Mouse (Mus musculus): ENCODE results near the gene Casc3. TPM values are rescaled to one million over a fixed set of nuclear protein-coding genes. Genes with fewer than 3 reads are reported as not detected.

The Casc3 gene
- polyA plus RNA-seq, 1 experiment from 2014 or later = 42.8 TPM

GRCm38 (mm10) chr11:98776843-98777590 lies 27.7 kb upstream of the Casc3 start:
- H3K36me3 ChIP-seq (ENCODE audit: insufficient read depth) = no peaks in the 10 kb centered on the region
- ATAC-seq (ENCODE audit: insufficient read depth) (no peak), DNase-seq (peak; percentile 79)
- peak overlapping the region; percentile 1 for H3K9ac ChIP-seq
- H3K4me3 ChIP-seq (ENCODE audit: low read depth, low read length) = no peak overlapping the region
- WGBS = 10% methylated on average over 9 of the region's 9 CpGs
- peaks cover 52% of the 10 kb centered on the region for H3K4me1 ChIP-seq (ENCODE audit: insufficient read depth)
- H3K27ac ChIP-seq (ENCODE audit: low read depth) = peak overlapping the region; percentile 92
- TF ChIP-seq CTCF (IDR thresholded peaks at IDR 0.05; ENCODE audit: low read depth) = no peak
- peak overlapping the region; percentile 78 for H3K4me2 ChIP-seq
- no peaks in the 10 kb centered on the region for H3K27me3 ChIP-seq (ENCODE audit: insufficient read depth, low read length)
- no peaks in the 10 kb centered on the region for H3K9me3 ChIP-seq (ENCODE audit: low read depth, low read length)

DNA sequence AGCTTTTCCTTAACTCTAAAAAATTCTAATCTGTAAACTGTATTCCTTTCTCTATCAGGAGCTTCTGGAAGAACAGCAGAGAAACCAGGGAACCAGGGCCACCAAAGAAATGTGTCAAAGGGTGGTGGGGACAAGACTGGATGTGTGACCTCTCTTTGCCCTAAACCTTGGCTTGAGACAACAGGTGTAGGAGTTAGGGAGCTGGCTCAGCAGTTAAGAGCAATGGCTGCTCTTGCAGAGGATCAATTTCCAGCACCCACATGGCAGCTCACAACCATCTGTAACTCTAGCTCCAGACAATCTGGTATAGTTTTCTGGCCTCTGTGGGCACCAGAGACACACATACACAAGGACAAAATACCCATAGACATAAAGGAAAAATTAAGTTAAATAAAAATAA lies 26.8 kb upstream of the Casc3 start:
- Histone ChIP-seq H3K27ac (ENCODE audit: low read depth) (peak overlapping the region; percentile 92), H3K27me3 (ENCODE audit: insufficient read depth, low read length) (no peaks in the 10 kb centered on the region), H3K4me3 (ENCODE audit: low read depth, low read length) (no peak overlapping the region), H3K4me2 (no peak overlapping the region), H3K9ac (no peak overlapping the region), H3K36me3 (ENCODE audit: insufficient read depth) (no peaks in the 10 kb centered on the region), H3K4me1 (ENCODE audit: insufficient read depth) (peaks cover 52% of the 10 kb centered on the region), H3K9me3 (ENCODE audit: low read depth, low read length) (no peaks in the 10 kb centered on the region)
- no peak for TF ChIP-seq CTCF (IDR thresholded peaks at IDR 0.05; ENCODE audit: low read depth)
- DNase-seq (no peak), ATAC-seq (ENCODE audit: insufficient read depth) (no peak)

DNA sequence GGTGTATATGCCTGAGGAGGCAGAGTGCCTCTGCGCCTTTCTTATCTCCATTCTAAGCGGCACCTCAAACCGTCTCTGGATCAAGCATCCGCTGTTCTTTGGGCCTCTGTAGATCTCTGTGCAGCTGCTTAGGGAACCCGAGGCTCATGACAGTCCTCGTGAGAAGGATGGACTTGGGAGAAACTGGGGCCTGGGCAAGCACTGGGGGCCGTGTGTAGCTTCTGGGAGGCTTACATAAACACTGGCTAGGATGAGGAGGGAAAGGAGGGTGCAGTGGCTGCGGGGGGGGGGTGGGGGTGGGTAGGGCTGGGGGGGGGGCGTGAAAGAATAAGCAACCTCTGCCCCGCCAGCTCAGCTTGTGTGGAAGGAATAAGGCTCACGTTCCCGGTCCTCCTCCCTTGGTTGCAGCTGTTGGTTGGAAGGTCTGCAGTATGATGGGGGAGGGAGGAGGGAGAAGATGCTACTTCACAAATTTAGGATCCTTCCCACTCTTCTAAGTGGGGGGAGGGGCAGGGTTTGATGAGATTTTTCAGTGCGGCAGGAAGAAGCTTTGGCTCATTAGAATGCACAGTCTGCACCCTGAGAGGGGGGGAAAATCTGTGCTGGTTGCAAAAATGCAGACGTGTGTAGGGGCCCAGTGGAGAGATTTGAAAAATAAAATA lies 22.7 kb upstream of the Casc3 start:
- TF ChIP-seq CTCF (IDR thresholded peaks at IDR 0.05; ENCODE audit: low read depth) = no peak
- H3K4me1 ChIP-seq (ENCODE audit: insufficient read depth) = peaks cover 46% of the 10 kb centered on the region
- peak overlapping the region; percentile 98 for H3K27ac ChIP-seq (ENCODE audit: low read depth)
- no peaks in the 10 kb centered on the region for H3K36me3 ChIP-seq (ENCODE audit: insufficient read depth)
- no peak overlapping the region for H3K4me3 ChIP-seq (ENCODE audit: low read depth, low read length)
- peak overlapping the region; percentile 59 for H3K4me2 ChIP-seq
- 11% methylated on average over 14 of the region's 14 CpGs for WGBS
- H3K9ac ChIP-seq = peak overlapping the region; percentile 44; the same call in 1 of the 2 replicates
- peak; percentile 30; the same call in 1 of the 2 replicates for ATAC-seq (ENCODE audit: insufficient read depth)
- no peaks in the 10 kb centered on the region for H3K9me3 ChIP-seq (ENCODE audit: low read depth, low read length)
- H3K27me3 ChIP-seq (ENCODE audit: insufficient read depth, low read length) = no peaks in the 10 kb centered on the region
- peak; percentile 83 for DNase-seq

DNA sequence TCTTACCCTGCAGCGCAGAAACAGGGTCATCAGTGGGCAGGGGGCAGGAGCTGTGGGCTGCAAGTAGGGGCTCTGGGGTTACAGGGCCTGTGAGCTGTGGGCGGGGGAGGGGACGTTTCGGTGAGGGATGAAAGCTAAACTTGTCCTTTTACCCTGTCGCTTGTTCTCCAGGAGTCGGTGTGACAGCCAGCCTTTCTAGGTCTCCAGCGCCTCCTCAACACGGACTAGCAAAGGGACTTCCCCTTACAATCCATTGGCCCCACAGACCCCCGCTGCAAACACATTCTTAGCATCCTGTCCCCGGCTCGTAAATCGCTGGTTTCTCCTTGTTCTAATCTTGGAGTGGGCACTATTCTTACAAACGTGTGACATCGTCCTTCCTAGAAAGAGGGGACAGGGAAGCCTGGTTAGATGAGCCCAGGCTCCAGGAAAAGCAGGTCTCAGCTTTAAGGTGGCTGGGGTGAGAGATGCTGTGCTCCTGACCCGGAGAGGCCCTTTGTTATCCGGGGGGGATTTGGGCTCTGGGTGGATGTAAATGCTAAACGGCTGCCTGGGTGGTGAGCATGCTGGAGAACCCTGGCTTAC lies 22.0 kb upstream of the Casc3 start:
- Histone ChIP-seq H3K9ac (peak overlapping the region; percentile 44), H3K4me2 (peak overlapping the region; percentile 59), H3K4me1 (ENCODE audit: insufficient read depth) (peaks cover 45% of the 10 kb centered on the region), H3K27ac (ENCODE audit: low read depth) (peak overlapping the region; percentile 98), H3K27me3 (ENCODE audit: insufficient read depth, low read length) (no peaks in the 10 kb centered on the region), H3K36me3 (ENCODE audit: insufficient read depth) (no peaks in the 10 kb centered on the region), H3K9me3 (ENCODE audit: low read depth, low read length) (no peaks in the 10 kb centered on the region), H3K4me3 (ENCODE audit: low read depth, low read length) (peak overlapping the region; percentile 28; the same call in 1 of the 2 replicates)
- no peak for TF ChIP-seq CTCF (IDR thresholded peaks at IDR 0.05; ENCODE audit: low read depth)
- WGBS = 5% methylated on average over 17 of the region's 17 CpGs
- DNase-seq (peak; percentile 76), ATAC-seq (ENCODE audit: insufficient read depth) (no peak)

- Histone ChIP-seq H3K4me3 (ENCODE audit: low read depth, low read length) (peak overlapping the region; percentile 28), H3K27me3 (ENCODE audit: insufficient read depth, low read length) (no peaks in the 10 kb centered on the region), H3K4me1 (ENCODE audit: insufficient read depth) (peaks cover 45% of the 10 kb centered on the region), H3K9ac (peak overlapping the region; percentile 44), H3K4me2 (peak overlapping the region; percentile 59), H3K27ac (ENCODE audit: low read depth) (peak overlapping the region; percentile 98), H3K36me3 (ENCODE audit: insufficient read depth) (no peaks in the 10 kb centered on the region), H3K9me3 (ENCODE audit: low read depth, low read length) (no peaks in the 10 kb centered on the region)
- DNase-seq (peak; percentile 91), ATAC-seq (ENCODE audit: insufficient read depth) (peak; percentile 53)
- no peak for TF ChIP-seq CTCF (IDR thresholded peaks at IDR 0.05; ENCODE audit: low read depth)
- WGBS = under 1% methylated on average over 20 of the region's 20 CpGs
Observed at GRCm38 (mm10) chr11:98783236-98783696, 21.4 kb upstream of the Casc3 start.

GRCm38 (mm10) chr11:98784139-98784538 lies 20.6 kb upstream of the Casc3 start:
- Histone ChIP-seq H3K9ac (no peak overlapping the region), H3K4me3 (ENCODE audit: low read depth, low read length) (no peak overlapping the region), H3K27ac (ENCODE audit: low read depth) (peak overlapping the region; percentile 98), H3K36me3 (ENCODE audit: insufficient read depth) (no peaks in the 10 kb centered on the region), H3K27me3 (ENCODE audit: insufficient read depth, low read length) (no peaks in the 10 kb centered on the region), H3K4me1 (ENCODE audit: insufficient read depth) (peaks cover 45% of the 10 kb centered on the region), H3K4me2 (no peak overlapping the region), H3K9me3 (ENCODE audit: low read depth, low read length) (no peaks in the 10 kb centered on the region)
- TF ChIP-seq CTCF (IDR thresholded peaks at IDR 0.05; ENCODE audit: low read depth) = no peak
- 59% methylated on average over 4 of the region's 4 CpGs for WGBS
- DNase-seq = no peak
- no peak for ATAC-seq (ENCODE audit: insufficient read depth)

DNA sequence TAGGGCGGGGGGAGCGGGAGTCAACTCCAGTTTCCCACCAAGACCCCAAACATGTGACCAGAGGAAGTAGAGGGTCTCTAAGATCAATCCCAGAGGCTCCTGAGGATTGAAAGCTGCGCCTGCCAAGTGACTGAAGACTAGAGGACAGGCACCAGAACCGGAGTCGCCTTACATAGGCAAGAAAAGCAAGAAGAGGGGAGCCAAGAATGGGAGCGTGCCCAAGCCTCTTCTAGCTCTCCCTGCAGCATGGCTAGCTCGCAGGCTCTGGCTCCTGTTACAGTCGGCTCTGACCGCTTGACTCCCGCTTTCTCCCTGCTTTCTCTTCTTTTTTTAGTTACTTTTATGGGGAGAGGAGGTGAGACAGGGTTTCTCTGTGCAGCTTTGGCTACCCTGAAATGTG lies 19.5 kb upstream of the Casc3 start:
- Histone ChIP-seq H3K27me3 (ENCODE audit: insufficient read depth, low read length) (no peaks in the 10 kb centered on the region), H3K9me3 (ENCODE audit: low read depth, low read length) (no peaks in the 10 kb centered on the region), H3K4me1 (ENCODE audit: insufficient read depth) (peaks cover 50% of the 10 kb centered on the region), H3K36me3 (ENCODE audit: insufficient read depth) (no peaks in the 10 kb centered on the region), H3K27ac (ENCODE audit: low read depth) (peak overlapping the region; percentile 96), H3K4me2 (0 out of 2 replicates have a peak overlapping the region, but pooled peaks have one; percentile 1), H3K9ac (no peak overlapping the region), H3K4me3 (ENCODE audit: low read depth, low read length) (no peak overlapping the region)
- no peak for DNase-seq
- ATAC-seq (ENCODE audit: insufficient read depth) = no peak
- TF ChIP-seq CTCF (IDR thresholded peaks at IDR 0.05; ENCODE audit: low read depth) = no peak
- WGBS = 59% methylated on average over 10 of the region's 10 CpGs

Measured in lung, embryonic 14.5 days (tissue).